Mouse (Mus musculus): ENCODE results near the gene Tank.

The Tank gene

GRCm38 (mm10) chr2:61578433-61578832, at the start of gene Tank:
Tank (plus strand) TSS chr2:61578585.
- no peak for DNase-seq (ENCODE audit: low spot score)

DNA sequence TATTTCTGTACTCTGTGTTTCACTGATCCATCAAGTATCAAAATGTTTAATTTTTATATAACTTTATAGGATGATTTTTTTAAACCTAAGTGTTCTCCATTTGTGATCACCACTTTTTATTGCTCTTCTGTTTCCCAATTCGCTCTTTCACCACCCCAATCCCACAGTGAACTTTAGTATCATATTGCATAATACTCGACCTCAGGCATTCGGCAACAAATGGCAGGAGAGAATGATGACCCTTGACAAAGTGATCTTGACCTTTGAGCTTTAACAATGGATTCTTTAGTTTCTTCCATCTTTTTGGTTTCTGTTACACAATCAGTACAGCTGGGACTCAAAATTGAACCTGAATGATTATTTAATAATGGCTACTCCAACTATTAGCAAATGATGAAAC, 46.1 kb upstream of the Tank start:
- no peak for DNase-seq (ENCODE audit: low spot score)

GRCm38 (mm10) chr2:61533131-61533530, 45.3 kb upstream of the Tank start:
- peak; percentile 68 for DNase-seq (ENCODE audit: low spot score)

DNA sequence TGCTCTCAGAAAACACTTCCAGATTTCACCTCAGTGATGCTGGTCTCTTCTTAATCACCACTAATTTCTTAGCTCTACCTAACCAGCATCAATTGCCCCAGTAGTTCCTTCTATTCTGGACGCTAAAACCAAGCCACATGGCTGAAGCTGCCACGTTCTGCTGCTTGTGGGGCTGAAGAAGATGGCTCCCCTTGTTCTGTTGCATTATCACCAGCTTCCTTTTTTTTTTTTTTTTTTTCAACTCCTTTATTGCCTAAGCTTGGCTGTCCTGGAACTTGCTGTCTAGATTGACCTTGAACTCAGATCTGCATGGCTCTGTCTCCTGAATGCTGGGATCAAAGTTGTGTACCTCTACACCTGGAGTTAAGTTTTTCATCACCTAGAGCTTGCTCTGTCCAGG, 41.5 kb upstream of the Tank start:
- no peak for DNase-seq (ENCODE audit: low spot score)

- no peak for DNase-seq (ENCODE audit: low spot score)
Observed at GRCm38 (mm10) chr2:61539378-61539777, 39.0 kb upstream of the Tank start.

DNA sequence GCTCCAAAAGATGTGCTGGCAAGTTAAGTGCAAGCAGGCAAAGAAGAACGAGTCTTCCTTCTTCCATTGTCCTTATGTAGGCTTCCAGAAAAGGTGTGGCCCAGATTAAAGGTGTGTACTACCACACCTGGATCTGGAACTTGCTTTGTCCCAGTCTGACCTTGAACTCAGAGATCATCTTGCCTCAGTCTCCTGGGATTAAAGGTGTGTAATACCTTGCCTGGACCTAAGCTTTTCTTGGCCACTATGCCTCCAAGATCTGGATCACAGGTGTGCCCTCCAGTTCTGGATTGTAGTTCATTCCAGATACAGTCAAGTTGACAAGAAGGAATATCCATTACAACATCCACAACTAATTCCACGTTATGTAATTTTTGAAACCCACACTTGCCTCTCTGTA, 36.0 kb upstream of the Tank start:
- DNase-seq (ENCODE audit: low spot score): no peak

- no peak for DNase-seq (ENCODE audit: low spot score)
Observed at GRCm38 (mm10) chr2:61545666-61546065, 32.7 kb upstream of the Tank start.

DNA sequence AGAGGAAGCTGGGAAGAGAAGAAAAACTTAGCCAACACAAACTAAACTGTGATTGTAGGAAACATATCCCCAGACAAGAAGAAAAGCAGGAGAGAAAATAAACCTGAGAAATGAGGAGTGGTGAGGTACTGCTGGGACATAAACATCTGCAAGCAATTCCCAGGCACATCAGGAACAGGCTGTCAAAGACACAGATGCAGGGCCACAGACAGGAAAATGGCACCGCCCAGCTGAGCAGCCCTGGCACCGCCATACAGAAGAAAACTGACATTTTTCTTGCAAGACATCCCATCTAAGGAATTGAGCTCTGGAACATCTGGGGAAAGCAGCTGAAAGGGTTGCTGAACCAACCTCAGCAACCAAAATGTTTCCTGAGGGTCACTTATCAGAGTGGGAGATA, 30.4 kb upstream of the Tank start:
- no peak for DNase-seq (ENCODE audit: low spot score)

- no peak for DNase-seq (ENCODE audit: low spot score)
Observed at GRCm38 (mm10) chr2:61551680-61552079, 26.7 kb upstream of the Tank start.

- DNase-seq (ENCODE audit: low spot score): no peak
Observed at GRCm38 (mm10) chr2:61555367-61555766, 23.0 kb upstream of the Tank start.

DNA sequence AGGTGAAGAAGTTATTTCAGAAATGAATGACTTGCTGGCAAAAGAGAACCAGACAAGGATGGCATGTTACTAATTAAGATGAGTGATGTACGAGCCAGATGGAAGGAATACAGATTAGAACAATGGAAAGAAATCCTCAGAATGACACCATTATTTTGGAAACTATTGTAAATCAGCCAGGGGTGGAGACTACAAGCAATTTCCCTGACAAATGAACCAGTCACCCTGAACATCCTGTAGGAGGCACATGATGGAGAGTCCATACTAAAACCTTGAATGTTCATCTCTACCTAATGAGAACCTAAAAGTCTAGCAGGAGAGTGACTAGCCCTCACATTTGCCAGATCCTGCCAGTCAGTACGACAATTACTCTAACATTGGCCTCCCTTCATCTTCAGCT, 22.6 kb upstream of the Tank start:
- DNase-seq (ENCODE audit: low spot score): no peak

DNA sequence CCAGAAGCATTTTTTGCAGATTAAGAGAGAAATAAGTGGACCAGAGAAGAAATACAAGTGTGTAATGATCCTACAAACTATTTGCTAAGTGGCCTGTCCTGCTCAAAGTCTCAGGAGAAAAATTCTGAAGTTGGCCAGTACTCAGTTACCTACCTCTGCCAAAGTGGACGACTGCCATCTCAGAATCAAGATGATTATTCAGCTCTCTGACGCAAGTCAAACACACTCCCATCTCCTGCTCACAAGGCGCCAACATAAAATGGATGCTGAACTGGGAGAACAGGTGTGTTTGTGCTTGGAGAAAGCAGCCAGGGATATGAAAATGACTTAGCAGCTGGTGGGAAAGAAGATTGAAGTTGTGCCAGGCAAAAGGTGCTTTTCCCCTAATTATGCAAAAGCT, 21.7 kb upstream of the Tank start:
- no peak for DNase-seq (ENCODE audit: low spot score)

GRCm38 (mm10) chr2:61557848-61558471, 20.4 kb upstream of the Tank start:
- DNase-seq (ENCODE audit: low spot score): no peak

- no peak for DNase-seq (ENCODE audit: low spot score)
Observed at GRCm38 (mm10) chr2:61561058-61561457, 17.3 kb upstream of the Tank start.

DNA sequence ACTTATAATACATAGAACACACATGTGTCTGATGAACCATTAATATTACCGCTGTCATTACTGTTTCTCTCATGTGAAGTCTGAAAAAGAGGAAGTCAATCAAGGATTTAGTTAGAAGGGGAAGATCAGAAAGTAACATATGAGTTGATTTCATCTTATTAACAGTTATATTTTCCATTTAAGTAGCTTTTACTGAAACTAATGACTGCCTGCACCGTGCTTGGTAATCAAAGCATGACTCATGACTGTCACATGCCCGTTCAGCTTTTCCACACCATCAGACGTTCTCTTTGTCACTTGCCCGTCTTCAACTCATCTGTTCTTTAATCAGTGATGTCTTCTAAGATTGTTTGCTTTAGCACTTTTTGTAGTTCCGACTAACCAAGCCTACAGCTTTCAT, 15.2 kb upstream of the Tank start:
- DNase-seq (ENCODE audit: low spot score): no peak

GRCm38 (mm10) chr2:61567045-61567783, 11.2 kb upstream of the Tank start:
- DNase-seq (ENCODE audit: low spot score): peak; percentile 51

DNA sequence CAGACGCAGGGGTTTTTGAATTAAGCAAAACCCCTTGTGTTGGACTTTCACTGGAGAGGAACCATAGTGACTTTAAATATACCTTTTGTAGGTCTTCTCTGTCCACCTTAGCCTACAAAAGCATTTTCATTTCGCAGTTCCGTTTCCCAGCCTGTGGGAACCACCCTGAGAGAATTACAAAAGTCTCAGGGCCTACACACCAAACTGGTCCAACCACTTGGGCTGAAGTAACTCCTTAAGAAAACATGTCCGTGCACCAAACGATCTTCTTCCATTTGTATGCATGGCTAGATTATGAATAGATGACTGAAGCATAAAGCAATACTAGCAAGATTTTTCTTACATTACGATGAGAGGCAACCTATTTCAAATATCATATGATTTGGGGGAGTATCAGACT, 9.2 kb upstream of the Tank start:
- peak; percentile 41 for DNase-seq (ENCODE audit: low spot score)

DNA sequence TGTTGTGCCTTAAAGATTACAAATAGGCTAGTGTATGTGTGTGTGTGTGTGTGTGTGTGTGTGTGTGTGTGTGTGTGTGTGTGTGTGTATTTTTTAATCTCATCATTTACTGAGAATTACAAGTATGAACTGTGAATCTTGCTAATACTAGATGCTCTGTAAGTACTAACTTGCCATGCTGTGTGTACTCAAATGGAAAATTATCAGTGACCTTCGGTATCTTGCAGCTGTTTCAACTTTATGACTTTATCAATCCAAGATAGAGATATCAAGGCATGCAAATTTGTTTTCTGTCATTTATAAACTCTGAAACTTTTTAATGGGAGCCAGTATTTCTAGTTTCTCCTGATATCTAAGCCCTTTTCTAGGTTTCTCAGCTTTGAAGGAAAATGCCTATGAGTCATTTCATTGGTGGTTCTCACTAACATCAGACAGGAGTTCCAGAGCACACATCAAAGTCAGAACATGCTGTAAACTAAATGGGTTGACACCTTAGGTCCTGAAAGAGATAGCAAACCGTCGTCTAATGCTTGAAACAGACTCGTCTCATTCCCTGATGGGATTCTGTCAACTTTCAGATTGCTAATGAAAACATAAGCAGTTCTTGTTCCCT, 6.9 kb upstream of the Tank start:
- DNase-seq (ENCODE audit: low spot score): no peak

DNA sequence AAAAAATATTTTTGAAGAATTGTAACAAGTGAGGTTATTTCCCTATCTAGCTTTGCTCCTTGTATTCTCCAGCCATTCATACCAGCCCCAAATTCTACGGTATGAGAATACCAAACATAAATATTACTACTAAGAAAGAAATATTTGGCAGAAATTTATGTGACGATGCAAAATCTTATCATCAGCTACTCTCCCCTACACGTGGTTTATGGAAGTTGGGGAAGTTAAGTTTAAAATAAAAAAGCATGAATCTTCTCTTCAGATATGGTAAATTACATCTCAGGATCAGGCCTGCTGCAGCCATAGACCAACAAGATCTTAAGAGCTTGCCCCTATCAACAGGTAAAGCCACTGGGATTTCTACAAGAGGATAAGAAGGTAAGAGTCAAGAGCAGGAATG, 1.9 kb upstream of the Tank start:
- no peak for DNase-seq (ENCODE audit: low spot score)

DNA sequence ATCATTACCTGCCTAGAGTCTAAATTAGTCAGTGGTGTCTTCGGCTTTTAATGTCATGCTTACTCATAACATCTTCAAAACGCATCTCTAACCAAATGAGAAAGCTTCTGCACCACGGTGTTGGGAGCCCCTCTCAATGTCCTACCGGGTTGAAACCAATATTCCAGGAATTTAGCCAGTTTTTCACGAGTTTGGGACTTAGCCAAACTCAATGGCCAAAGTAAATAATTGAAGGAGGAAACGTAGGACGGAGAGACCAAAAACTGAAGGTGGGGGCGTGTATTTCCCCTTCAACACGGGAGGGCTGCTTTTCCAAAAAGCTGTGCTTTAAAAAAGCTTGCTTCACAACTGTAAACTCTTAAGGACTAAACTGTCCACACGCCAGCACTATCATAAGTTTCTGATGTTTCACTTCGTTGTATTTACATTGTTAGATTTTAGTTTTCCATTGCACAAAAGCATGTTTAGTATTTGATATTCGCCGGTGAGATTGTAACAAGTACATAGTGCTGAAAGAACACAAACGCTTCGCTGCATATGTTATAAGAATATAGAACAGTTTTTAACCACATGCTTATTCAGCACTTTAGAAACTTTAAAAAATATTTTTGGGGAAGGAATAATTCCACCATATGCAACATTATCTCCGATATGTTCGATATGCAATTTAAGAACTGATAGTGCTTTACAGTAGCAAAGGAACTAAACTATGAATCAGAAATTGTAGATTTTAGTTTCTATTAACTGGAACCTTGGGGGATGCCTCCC, 1.3 kb upstream of the Tank start:
- DNase-seq (ENCODE audit: low spot score): no peak

- DNase-seq (ENCODE audit: low spot score): no peak
Observed at GRCm38 (mm10) chr2:61577696-61578062, 706 bp upstream of the Tank start.

DNA sequence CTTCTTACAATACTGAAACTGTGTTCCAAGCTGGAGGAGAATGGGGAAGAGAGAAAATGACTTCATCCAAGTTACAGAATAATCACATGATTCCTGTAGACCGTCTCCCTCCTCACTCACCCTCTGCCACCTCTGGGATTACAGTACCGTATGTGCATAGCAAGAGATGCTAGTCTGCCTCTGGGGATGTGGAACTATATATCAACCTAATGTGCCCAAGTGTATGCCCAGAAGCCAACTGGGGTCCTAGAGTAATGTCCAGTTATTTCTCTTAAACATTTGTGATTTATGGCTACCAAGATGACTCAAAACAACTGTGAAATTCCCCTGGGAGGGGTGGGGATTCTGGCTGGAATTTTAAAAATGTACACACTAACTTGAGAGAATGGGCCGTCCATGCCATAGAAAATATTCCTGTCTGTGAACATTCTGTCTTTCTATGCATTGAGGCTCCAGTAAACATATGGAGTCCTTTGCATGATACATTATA, 1.2 kb downstream of the Tank start:
- no peak for DNase-seq (ENCODE audit: low spot score)

DNA sequence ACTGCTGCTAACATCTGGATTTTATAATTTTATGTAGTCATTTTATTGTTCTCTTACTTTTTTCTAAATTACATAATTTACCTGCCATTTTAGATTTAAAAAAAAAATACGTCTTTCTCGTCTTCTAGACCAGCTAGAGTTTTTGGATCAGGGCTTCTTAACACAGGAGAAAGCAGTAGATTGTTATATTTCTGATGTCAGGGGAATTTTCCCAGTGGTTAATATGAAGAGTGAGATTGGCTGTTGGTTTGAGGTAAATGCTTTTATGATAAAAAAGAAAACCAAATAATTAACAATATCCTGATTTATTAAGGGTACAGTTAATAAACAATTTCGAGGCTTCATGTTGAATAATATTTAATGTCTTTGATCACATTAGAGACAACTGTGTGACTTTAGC, 1.7 kb downstream of the Tank start:
- DNase-seq (ENCODE audit: low spot score): no peak
